Mouse (Mus musculus) intestine, embryonic 15.5 days (tissue): ENCODE results near the gene Myom1. TPM values are rescaled to one million over a fixed set of nuclear protein-coding genes. Genes with fewer than 3 reads are reported as not detected.

Experiments used
- ATAC-seq: fragments of 200-750 bp; cut with Nextera tagmentation; 2 replicates; pipeline ENCODE4 v1.8.0; 2017; ENCODE audit warnings: moderate TSS enrichment, moderate library complexity
- H3K27ac ChIP-seq: fragments of 300-500 bp; sonication (generic); 2 replicates; pipeline ENCODE4 v1.5.1; 2015; ENCODE audit warnings: mild to moderate bottlenecking, inconsistent platforms
- H3K27me3 ChIP-seq: fragments of 300-500 bp; sonication (generic); replicated peaks from 2 replicates; pipeline ENCODE4 v1.6.1; 2015; ENCODE audit warnings: inconsistent platforms
- H3K36me3 ChIP-seq: fragments of 300-500 bp; sonication (generic); 2 replicates; pipeline ENCODE4 v1.6.1; 2015; ENCODE audit warnings: inconsistent platforms
- H3K4me1 ChIP-seq: fragments of 300-500 bp; sonication (generic); replicated peaks from 2 replicates; pipeline ENCODE4 v1.6.1; 2015; ENCODE audit warnings: inconsistent platforms
- H3K4me2 ChIP-seq: fragments of 300-500 bp; sonication (generic); replicated peaks from 2 replicates; pipeline ENCODE4 v1.6.1; 2015; ENCODE audit warnings: mild to moderate bottlenecking, inconsistent platforms
- H3K4me3 ChIP-seq: fragments of 300-500 bp; sonication (generic); replicated peaks from 2 replicates; pipeline ENCODE4 v1.5.1; 2015; ENCODE audit warnings: inconsistent platforms
- H3K9ac ChIP-seq: fragments of 300-500 bp; sonication (generic); 2 replicates; pipeline ENCODE4 v1.6.1; 2015; ENCODE audit warnings: inconsistent platforms
- H3K9me3 ChIP-seq: fragments of 300-500 bp; sonication (generic); 2 replicates; pipeline ENCODE4 v1.6.1; 2016; ENCODE audit warnings: inconsistent platforms
- WGBS: fragments of 180-500 bp; shearing (Covaris S2); methylation state at CpG from one replicate; pipeline ENCODE4 v1.1.7; 2015; 5-methylcytosine and 5-hydroxymethylcytosine counted together
- polyA plus RNA-seq: library from polyadenylated mRNA; unstranded; fragments of >200 nt; fragmentation: Nextera tagmentation; extraction: Ambion mirVana; gene quantifications from 2 replicates; pipeline ENCODE4 v1.2.1, GENCODE M21; 2015

Myom1 gene
- polyA plus RNA-seq, 1 experiment from 2014 or later: 11.1 TPM

DNA sequence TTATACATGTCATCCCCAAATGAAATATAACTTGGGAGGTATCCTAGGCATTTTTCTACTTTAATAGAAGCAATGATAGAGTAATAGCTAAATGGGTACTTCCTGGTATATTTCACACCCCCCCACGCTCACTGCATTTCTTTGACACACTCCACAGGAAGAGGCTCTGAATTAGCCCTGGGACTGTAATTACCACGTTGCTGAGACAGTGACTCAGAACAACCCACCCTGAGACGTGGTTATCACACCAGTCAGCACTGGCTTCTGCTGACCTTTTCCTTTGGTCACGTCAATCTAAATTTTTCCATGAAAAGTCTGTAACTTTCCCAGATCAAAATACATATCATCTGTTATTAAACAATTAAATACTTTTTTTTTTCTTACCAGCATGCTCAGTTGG lies 72.0 kb downstream of the Myom1 start:
- Histone ChIP-seq H3K4me3 (no peak overlapping the region), H3K9me3 (no peaks in the 10 kb centered on the region), H3K27ac (no peak overlapping the region), H3K9ac (no peak overlapping the region), H3K4me1 (no peaks in the 10 kb centered on the region), H3K27me3 (no peaks in the 10 kb centered on the region), H3K4me2 (no peak overlapping the region), H3K36me3 (no peaks in the 10 kb centered on the region)
- no peak for ATAC-seq
- WGBS: 54% methylated on average over 4 of the region's 4 CpGs

DNA sequence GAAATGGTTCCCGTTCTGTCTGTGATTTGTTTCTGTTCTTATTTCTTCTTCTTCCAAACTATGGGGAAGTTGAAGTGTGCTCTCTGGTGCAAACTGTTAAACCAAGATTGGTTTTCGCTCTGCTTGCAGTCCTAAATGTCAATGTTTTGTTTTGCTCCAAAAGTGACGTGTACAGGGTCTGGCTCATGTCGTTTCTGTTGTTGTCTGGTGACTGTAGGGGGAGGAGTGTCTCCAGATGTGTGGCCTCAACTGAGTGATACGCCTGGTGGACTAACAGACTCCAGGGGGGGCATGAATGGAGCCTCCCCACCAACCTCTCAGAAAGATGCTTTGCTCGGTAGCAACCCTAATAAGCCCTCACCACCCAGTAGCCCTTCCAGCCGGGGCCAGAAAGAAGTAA lies 79.6 kb downstream of the Myom1 start:
- Histone ChIP-seq H3K4me3 (no peak overlapping the region), H3K9me3 (no peaks in the 10 kb centered on the region), H3K27ac (no peak overlapping the region), H3K27me3 (no peaks in the 10 kb centered on the region), H3K4me1 (no peaks in the 10 kb centered on the region), H3K4me2 (no peak overlapping the region), H3K36me3 (no peaks in the 10 kb centered on the region), H3K9ac (no peak overlapping the region)
- 42% methylated on average over 7 of the region's 7 CpGs for WGBS
- ATAC-seq: no peak

DNA sequence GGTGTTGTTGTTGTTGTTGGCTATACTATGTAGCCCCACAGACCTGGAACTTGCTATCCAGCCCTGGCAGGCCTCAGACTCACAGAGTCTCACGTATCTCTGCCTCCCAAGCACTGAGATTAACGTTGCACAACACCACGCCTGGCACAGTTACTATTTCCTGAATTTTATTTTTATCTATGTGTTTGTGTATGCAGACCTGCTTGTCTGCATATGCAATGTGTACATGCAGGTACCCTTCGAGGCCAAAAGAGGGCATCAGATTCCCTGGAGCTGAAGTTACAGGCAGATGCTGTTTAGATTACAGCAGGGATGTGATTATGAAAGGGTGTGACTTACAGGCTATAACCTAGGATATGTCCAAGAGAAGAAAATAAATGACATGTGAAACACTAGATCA lies 84.5 kb downstream of the Myom1 start:
- H3K9ac ChIP-seq: no peak overlapping the region
- ATAC-seq: 0 out of 2 replicates have a peak, but pooled peaks have one; percentile 32
- 88% methylated on average over 4 of the region's 4 CpGs for WGBS

GRCm38 (mm10) chr17:71087396-71088153 lies 85.1 kb downstream of the Myom1 start:
- 85% methylated on average over 8 of the region's 8 CpGs for WGBS
- Histone ChIP-seq H3K4me3 (no peak overlapping the region), H3K4me2 (no peak overlapping the region), H3K36me3 (no peaks in the 10 kb centered on the region), H3K27me3 (no peaks in the 10 kb centered on the region), H3K4me1 (no peaks in the 10 kb centered on the region), H3K9ac (no peak overlapping the region), H3K9me3 (no peaks in the 10 kb centered on the region), H3K27ac (no peak overlapping the region)
- ATAC-seq: peak; percentile 34

More for the DNA sequence above, 84.5 kb downstream of the Myom1 start:
- Histone ChIP-seq H3K9me3 (no peaks in the 10 kb centered on the region), H3K27ac (no peak overlapping the region), H3K4me1 (no peaks in the 10 kb centered on the region), H3K4me2 (no peak overlapping the region), H3K36me3 (no peaks in the 10 kb centered on the region), H3K27me3 (no peaks in the 10 kb centered on the region), H3K4me3 (no peak overlapping the region)

GRCm38 (mm10) chr17:71088154-71088521 lies 85.7 kb downstream of the Myom1 start:
- 64% methylated on average over 3 of the region's 3 CpGs for WGBS
- Histone ChIP-seq H3K4me1 (no peaks in the 10 kb centered on the region), H3K27ac (no peak overlapping the region), H3K4me2 (no peak overlapping the region), H3K9me3 (no peaks in the 10 kb centered on the region), H3K9ac (no peak overlapping the region), H3K4me3 (no peak overlapping the region), H3K27me3 (no peaks in the 10 kb centered on the region), H3K36me3 (no peaks in the 10 kb centered on the region)
- ATAC-seq: peak; percentile 16; the same call in 1 of the 2 replicates

DNA sequence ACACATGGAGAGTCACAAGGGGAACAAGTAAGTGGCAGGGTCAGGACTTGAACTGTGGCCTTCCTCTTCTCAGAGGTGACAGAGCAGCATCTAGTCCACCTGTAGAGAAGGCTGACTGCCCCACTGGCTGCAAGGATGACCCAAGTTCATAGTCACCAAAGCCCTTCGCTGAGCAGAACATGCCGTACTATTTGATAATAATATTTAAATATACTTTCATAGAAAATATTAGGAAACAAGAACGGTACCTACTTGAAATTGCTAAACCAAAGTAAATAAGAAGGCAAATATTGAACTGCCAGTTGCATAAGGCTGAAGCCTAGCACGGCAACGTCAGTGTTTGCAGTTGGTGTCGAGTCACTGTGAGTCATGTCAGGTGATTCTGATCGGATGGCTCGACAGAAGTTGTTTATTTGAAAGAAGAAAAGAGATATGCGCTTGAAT lies 86.6 kb downstream of the Myom1 start:
- H3K4me3 ChIP-seq: no peak overlapping the region
- no peaks in the 10 kb centered on the region for H3K27me3 ChIP-seq
- H3K36me3 ChIP-seq: no peaks in the 10 kb centered on the region
- 50% methylated on average over 9 of the region's 9 CpGs for WGBS
- no peaks in the 10 kb centered on the region for H3K9me3 ChIP-seq
- 0 out of 2 replicates have a peak, but pooled peaks have one; percentile 18 for ATAC-seq
- no peak overlapping the region for H3K9ac ChIP-seq
- no peak overlapping the region for H3K27ac ChIP-seq
- H3K4me2 ChIP-seq: no peak overlapping the region
- 0 out of 2 replicates have a peak, but pooled peaks cover 3% of the 10 kb centered on the region for H3K4me1 ChIP-seq

- no peak overlapping the region for H3K9ac ChIP-seq
- H3K4me2 ChIP-seq: no peak overlapping the region
- WGBS: 90% methylated on average over 11 of the region's 11 CpGs
- H3K4me3 ChIP-seq: no peak overlapping the region
- no peak overlapping the region for H3K27ac ChIP-seq
- 0 out of 2 replicates have a peak, but pooled peaks cover 6% of the 10 kb centered on the region for H3K4me1 ChIP-seq
- H3K27me3 ChIP-seq: no peaks in the 10 kb centered on the region
- no peaks in the 10 kb centered on the region for H3K9me3 ChIP-seq
- no peak for ATAC-seq
- H3K36me3 ChIP-seq: no peaks in the 10 kb centered on the region
Measured at GRCm38 (mm10) chr17:71089781-71090480, 87.5 kb downstream of the Myom1 start.

DNA sequence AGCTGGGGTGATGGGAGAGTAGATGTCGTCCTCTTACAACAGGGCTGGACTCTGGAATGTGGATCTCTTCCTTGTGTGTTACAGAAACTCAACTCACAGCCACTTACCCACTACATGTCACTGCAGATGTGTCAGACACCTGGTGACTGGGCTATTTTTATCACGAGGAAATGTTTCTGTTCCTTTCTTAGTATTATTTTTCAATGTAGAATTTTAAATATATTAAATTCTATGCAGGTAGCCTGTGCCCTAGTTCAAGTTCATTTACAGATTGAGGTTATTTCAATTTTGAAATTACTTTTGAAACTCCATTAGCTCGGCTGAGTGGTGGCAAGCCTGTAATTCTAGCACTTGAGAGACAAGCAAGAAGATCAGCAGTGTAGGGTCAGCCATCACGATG lies 88.6 kb downstream of the Myom1 start:
- H3K4me1 ChIP-seq: 0 out of 2 replicates have a peak, but pooled peaks cover 8% of the 10 kb centered on the region
- H3K27ac ChIP-seq: no peak overlapping the region
- WGBS: 73% methylated on average over 4 of the region's 4 CpGs

GRCm38 (mm10) chr17:71092341-71092740 lies 89.9 kb downstream of the Myom1 start:
- Histone ChIP-seq H3K4me3 (no peak overlapping the region), H3K4me1 (0 out of 2 replicates have a peak, but pooled peaks cover 8% of the 10 kb centered on the region), H3K27ac (no peak overlapping the region), H3K27me3 (no peaks in the 10 kb centered on the region), H3K9me3 (no peaks in the 10 kb centered on the region), H3K36me3 (no peaks in the 10 kb centered on the region), H3K4me2 (no peak overlapping the region), H3K9ac (no peak overlapping the region)
- no peak for ATAC-seq
- 92% methylated on average over 4 of the region's 4 CpGs for WGBS

More for the DNA sequence above, 88.6 kb downstream of the Myom1 start:
- no peak for ATAC-seq
- Histone ChIP-seq H3K36me3 (no peaks in the 10 kb centered on the region), H3K4me2 (no peak overlapping the region), H3K4me3 (no peak overlapping the region), H3K9ac (no peak overlapping the region), H3K9me3 (no peaks in the 10 kb centered on the region), H3K27me3 (no peaks in the 10 kb centered on the region)

DNA sequence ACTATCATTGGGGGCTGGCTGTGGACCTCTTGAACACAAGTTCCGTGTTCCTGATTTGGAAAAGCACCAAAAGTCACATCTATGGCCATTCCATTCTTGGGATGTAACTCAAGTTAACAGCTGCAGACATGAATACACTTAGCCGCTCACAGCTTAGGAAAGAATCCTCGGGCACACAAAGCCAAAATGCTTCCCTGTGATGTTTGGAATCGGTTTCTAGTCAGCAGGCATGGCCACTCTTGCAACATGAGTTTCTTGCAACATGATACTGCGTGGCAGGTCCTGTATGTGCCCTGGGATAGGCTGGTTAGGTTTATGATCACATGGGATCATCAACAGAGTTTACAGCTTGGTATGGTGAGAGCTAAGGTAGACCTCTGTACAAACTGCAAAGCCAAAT lies 91.4 kb downstream of the Myom1 start:
- Histone ChIP-seq H3K27ac (no peak overlapping the region), H3K27me3 (no peaks in the 10 kb centered on the region), H3K9ac (no peak overlapping the region), H3K4me2 (no peak overlapping the region), H3K36me3 (no peaks in the 10 kb centered on the region), H3K9me3 (no peaks in the 10 kb centered on the region), H3K4me1 (0 out of 2 replicates have a peak, but pooled peaks cover 8% of the 10 kb centered on the region), H3K4me3 (no peak overlapping the region)
- ATAC-seq: peak; percentile 54; the same call in 1 of the 2 replicates
- WGBS: 71% methylated on average over 5 of the region's 5 CpGs

- 0 out of 2 replicates have a peak, but pooled peaks cover 8% of the 10 kb centered on the region for H3K4me1 ChIP-seq
- no peaks in the 10 kb centered on the region for H3K36me3 ChIP-seq
- no peaks in the 10 kb centered on the region for H3K9me3 ChIP-seq
- ATAC-seq: peak; percentile 51; the same call in 1 of the 2 replicates
- no peaks in the 10 kb centered on the region for H3K27me3 ChIP-seq
- H3K27ac ChIP-seq: no peak overlapping the region
- WGBS: 69% methylated on average over 3 of the region's 3 CpGs
- no peak overlapping the region for H3K9ac ChIP-seq
- no peak overlapping the region for H3K4me3 ChIP-seq
- H3K4me2 ChIP-seq: no peak overlapping the region
Measured at GRCm38 (mm10) chr17:71094438-71094837, 92.0 kb downstream of the Myom1 start.

DNA sequence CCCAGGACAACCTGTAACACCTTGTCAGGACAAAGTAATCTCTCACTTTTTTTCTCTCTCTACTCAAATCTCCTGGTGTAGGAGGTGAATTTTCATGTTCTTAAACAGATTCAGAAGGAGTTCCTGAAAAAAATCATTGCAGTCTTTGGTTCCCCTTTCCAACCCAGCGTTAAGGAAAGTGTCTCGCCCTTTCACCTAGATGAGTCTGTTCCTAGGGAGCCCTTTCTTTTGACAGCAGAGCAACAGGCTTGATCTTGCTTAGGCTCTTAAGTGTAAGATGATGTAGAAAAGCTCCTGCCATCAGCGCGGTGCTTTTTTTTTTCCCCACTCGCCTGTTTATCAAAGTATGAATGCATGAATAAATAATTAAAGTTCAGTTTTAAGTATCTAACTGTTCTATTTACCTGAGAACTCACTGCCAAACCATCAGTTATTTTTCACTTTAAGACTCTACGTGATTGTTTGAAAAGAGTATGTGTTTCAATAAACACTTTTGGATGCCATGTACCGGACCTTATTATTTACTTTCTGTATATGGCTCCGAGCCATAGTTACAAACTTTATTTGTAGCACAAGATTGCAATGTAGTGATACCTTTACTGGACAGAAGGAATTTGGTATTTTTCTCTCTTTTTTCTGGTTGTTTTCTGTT lies 94.2 kb downstream of the Myom1 start:
- Histone ChIP-seq H3K27ac (no peak overlapping the region), H3K9ac (no peak overlapping the region), H3K4me3 (no peak overlapping the region), H3K27me3 (no peaks in the 10 kb centered on the region), H3K4me2 (no peak overlapping the region), H3K9me3 (no peaks in the 10 kb centered on the region), H3K36me3 (no peaks in the 10 kb centered on the region), H3K4me1 (0 out of 2 replicates have a peak, but pooled peaks cover 8% of the 10 kb centered on the region)
- WGBS: 75% methylated on average over 8 of the region's 8 CpGs
- no peak for ATAC-seq
